Mouse (Mus musculus): ENCODE data around the gene Dock8. TPM values are rescaled to one million over a fixed set of nuclear protein-coding genes. Genes with fewer than 3 reads are reported as not detected.

Dock8 gene
- total RNA-seq (2015; ENCODE audit: low replicate concordance), result 31.9 and 33.2 TPM in 2 replicates
- 14.4 and 22.0 TPM in 2 replicates for total RNA-seq (2017; ENCODE audit: low replicate concordance)

DNA sequence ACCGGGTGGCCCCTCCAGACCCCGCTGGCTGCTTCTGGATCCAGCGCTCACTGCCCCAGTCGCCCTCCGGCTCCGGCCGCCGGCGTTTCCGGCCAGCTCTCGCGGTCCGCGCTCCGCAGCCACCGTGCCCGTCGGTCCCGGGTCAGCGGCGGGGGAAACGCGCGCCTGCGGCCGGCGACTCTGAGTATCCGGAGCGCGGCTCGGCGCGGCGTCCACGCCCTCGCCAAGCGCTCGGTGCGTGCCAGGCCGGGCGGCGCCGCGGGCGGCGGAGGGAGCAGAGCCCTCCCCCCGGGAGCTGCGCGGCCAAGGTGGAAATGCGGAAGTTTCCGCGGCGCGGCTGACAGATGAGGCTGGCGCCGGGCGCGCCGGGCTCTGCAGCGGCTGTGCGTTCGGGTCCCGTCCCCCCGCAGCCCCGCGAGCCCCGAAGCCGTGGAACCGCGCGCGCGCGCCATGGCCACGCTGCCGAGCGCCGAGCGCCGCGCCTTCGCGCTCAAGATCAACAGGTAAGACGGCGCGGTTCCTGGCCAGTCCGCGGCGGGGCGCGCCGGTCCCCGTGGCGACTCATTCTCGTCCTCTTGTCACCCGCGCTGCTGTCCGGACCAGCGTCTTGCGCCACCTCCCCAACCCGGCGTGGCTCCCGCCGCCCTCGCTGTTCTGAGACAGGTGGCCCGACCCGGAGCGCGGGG lies at the start of gene Dock8:
Gene Dock8, plus strand, starts transcription at position 334 of the 686 bp plus-strand sequence.
- peak; percentile 74 for ATAC-seq (replicated peaks; ENCODE audit: low FRiP score, poor library complexity, severe bottlenecking)

DNA sequence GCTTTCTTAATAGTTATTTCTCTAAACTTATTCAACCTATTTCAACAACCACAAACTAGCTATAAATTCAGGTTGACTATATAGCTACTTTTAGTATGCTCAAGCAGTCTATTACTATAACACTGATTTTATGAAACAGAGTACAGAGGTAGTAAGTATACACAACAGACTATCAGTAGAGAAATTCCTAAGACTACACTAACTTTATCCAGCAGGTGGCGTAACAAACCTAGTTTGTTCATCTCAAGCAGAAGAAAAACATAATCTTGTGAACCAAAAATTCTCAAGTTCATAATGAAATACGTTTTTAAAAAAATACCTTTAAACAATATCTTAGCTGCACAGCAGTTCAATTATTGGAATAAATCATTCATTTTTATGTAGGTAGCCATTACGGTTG lies 40.8 kb upstream of the Dock8 start:
- ATAC-seq (replicated peaks; ENCODE audit: low FRiP score, poor library complexity, severe bottlenecking), result no peak

DNA sequence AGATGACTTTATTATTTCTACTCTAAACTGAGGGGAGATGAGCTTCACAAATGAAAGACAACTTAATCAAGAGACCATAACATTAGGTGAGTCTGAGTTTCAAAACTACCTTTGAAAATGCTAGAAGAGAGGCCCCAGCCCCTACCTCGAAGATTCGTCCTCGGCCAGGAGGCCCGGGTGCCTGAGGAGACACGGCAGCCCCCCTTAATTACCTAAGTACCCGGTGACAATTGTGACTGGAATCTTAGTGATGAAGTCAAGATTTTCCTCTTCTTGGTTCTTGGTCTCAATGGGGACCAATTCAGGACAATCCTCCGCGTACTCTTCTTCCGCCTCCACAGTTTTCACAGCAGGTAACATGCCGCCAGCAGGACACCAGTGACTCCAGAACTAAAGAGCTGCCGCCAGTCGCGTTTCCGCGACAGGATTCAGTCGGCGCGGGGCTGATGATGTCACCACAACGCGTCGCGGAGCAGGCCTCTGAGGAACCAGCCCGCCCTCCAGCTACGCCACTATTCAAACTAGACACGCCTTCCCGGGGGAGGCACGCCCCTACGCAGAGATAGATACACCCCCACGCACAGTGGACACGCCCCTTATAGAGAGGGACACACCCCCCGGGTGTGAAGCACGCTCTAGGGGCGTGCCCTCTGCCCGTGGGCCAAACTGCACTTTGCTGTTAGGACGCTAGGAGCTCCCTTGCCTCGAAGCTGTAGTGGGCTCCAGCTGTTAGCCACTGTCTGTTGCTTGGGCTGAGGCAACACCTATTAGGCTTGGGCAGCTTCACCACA lies 38.0 kb upstream of the Dock8 start, which contains the start of gene Cbwd1:
Gene Cbwd1, minus strand, starts transcription at position 439 of the 791 bp plus-strand sequence.
- ATAC-seq (replicated peaks; ENCODE audit: low FRiP score, poor library complexity, severe bottlenecking), result peak; percentile 98

DNA sequence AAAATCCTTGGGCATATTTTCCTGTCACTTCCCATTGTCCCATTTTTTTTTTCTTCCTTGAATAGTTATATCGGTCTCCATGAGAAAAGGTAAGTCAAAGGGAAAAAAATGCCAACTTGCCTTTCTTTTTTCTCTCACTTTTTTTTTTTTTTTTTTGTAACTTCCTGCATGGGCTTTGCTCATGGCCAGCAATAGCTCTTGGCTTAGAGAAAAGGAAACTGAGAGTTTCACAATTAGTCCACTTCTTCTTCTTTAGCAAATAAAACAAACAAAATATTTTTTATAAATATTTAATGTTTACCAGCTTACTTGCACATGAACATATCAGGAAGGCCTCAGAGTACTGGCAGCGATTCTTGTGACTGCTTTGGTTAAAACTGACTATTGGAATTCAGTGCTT lies 33.1 kb upstream of the Dock8 start:
- ATAC-seq (replicated peaks; ENCODE audit: low FRiP score, poor library complexity, severe bottlenecking), result no peak

DNA sequence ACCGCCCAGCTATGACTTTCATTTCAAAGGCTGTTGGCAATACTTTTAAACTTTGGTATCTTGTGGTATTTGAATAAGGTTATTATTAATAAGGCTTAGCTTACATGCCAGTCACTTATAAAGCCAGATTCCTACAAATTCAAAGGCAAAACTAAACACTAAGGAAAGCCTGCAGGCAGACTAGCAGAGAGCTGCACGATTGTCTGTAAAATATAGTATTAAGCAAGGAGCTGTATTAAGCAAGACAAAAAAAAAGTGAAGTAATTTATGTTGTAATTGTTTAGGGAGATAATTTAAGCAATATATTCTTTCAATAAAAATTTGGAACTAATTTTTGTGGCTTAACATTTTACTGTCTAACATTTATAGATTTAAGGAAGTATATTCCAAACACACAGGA lies 32.4 kb upstream of the Dock8 start:
- no peak for ATAC-seq (replicated peaks; ENCODE audit: low FRiP score, poor library complexity, severe bottlenecking)

DNA sequence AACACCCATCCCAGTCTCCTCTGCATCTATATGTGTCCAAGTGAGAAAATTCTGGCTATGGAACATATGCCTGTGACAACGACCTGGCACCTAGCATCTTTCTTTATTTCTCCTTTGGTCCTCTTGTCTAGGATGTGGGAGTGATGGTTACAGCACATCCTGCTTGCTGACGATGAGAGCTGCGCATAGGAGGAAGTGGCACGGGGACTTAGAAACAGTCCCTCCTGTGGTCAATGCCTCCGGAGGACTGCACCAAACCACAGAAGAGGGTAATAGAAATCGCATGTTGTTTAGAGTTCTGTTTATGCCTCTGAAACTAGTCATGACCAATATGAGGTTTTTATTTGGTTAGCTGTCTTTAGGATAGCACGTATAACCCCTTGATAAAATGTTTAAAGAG lies 28.0 kb upstream of the Dock8 start:
- ATAC-seq (replicated peaks; ENCODE audit: low FRiP score, poor library complexity, severe bottlenecking), result no peak

DNA sequence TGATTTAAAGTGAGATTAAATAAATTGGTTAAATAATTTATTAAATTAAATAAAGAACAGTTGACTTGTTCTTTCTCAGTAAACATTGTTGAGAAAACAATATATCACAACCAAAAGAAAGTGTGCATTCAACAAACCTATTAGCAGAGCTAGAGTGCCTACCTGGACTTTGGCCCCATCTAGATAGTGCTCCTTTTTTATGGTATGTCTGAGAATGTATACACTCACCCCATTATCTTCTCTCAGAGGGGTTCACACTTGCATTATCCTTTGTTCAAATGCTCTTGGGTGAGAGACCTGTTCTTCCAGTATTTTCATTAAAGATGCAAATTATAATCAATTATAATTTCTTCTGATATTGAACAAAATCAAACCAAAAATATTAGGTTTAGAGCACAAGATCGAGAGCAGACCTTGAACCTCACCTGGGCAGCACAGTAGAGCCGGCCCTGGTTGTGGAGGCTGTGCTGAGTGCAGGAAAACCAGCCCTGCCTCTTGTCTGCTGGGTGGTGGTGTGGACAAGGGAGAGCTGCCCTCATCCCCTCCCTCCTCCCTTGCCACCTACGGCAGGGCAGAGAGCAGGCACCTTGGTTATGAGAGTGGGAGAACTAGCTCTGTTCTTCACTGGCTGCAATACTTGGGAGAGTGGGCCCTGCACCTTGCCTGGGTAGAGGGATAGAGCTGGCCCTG lies 26.5 kb upstream of the Dock8 start:
- no peak for ATAC-seq (replicated peaks; ENCODE audit: low FRiP score, poor library complexity, severe bottlenecking)

DNA sequence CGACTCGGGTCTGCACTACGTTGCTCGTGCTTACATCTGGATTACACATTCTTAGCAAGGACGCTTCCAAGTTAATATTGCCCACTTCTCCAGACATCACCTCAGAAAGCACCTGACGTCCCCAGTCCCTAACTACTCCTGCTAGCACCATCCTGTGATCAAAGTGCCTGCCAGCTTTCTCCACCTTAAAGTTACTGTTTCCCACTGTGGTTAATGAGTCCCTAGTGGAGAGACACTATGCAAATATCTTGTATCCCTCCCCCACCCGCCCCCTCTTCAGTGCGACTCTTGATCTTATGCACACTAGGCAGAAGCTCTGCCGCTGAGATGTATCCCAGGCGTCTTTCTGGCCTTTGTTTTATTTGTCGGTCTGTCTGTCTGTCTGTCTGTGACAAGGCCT lies 21.3 kb upstream of the Dock8 start:
- ATAC-seq (replicated peaks; ENCODE audit: low FRiP score, poor library complexity, severe bottlenecking), result no peak

DNA sequence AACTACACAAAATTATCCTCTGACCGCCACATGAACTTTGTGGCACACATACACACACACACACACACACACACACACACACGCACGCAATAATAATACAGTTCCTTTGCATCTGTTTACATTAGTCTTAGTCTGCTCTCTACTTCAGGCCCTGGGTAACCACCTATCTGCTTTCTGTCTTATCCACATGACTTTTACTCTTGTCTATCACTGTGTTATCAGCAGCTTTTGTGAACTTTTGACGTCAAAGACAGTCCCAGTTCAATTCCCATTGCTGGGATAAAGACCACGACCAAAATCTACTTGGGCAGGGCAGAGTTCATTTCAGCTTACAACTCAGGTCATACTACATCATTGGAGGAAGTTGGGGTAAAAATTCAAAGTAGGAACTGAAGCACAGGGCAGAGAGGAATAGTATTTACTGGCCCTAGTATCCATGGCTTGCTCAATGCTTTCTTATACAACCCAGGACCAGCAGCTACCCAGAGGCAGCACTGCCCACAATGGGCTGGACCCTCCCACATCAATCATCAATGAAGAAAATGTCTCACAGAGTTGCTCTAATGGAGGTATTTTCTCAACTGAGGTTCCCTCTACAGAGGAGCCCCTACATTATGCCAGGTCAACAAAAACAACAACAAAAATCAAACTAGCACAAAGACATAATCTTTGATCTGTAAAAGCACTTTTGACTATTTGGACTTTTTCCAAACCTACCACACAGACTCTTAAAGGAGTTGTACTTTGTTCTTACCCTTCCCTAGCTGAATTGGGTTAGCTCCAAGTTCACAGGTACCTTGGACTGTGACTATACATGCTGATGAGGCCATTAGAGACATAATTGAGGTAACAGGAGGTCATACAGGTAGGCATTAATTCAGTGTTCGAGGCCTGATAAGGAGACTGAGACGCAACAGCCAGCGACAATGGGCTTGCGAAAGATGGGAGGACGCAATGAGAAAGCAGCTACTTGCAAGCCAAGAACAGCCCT lies 20.2 kb upstream of the Dock8 start:
- no peak for ATAC-seq (replicated peaks; ENCODE audit: low FRiP score, poor library complexity, severe bottlenecking)

DNA sequence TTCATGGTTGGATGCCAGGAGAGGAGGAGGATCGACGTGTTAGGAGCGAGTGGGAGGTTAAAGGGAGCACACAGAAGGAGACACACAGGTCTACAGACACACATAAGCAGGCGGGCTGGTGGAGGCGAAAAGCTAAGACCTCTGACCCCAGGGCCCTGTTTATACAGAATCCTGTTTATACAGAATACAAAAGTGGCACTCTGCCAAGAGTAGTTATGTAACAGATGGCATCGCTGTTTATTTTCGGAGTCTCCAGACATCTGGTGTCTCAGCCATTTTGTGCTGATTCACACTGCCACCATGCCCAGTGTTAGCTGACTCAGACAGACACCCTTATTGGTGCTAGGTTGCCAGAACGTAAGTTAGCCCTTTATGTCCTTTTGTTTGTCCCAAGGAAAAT lies 18.0 kb upstream of the Dock8 start:
- 0 out of 2 replicates have a peak, but pooled peaks have one; percentile 49 for ATAC-seq (replicated peaks; ENCODE audit: low FRiP score, poor library complexity, severe bottlenecking)

DNA sequence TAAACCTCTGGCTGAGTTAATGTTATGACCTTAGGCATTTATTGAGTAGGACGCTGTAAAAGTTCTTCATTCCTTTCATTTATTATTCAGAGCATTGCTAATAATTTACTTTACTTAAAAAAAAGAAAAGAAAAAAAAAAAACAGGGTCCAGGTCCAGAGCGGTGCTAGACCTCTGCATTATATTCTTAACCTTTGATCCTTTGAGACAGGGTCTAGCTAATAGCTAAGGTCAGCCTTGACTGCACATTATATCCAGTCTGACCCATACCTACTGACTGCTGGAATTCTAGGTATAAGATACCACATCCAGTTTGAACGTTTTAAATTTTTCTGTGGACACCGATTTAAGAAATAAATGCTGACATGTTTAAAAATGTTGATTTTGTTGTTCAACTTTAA lies 16.3 kb upstream of the Dock8 start:
- no peak for ATAC-seq (replicated peaks; ENCODE audit: low FRiP score, poor library complexity, severe bottlenecking)

DNA sequence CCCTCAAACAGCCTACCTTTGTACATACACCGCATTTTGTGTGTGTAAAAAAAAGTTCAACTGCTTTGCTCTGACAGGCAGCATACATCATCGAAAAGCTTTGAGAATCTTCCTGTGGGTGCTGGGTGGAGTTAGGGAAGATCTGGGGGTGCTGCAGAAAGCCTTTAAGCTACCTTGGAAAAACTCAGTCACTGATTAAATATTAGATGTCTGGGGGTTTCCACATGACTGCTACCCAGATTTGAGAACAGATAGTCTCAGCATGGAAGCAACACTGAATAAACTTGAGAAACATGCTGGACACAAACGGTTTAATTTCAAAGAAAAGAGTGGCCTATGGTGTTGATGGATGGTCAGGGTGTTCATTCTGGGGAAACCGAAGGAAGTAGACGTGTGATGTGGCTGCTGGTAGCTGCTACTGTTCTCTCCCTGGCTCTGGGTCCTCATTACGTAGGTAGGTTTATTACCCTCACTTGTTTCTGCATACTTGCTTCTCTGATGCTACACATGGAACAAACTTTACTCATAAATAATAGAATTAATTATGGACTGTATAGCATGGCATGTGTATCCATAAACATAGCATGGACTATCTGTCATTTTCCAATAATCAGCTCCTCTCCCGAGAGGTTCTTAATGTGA lies 15.4 kb upstream of the Dock8 start:
- no peak for ATAC-seq (replicated peaks; ENCODE audit: low FRiP score, poor library complexity, severe bottlenecking)

DNA sequence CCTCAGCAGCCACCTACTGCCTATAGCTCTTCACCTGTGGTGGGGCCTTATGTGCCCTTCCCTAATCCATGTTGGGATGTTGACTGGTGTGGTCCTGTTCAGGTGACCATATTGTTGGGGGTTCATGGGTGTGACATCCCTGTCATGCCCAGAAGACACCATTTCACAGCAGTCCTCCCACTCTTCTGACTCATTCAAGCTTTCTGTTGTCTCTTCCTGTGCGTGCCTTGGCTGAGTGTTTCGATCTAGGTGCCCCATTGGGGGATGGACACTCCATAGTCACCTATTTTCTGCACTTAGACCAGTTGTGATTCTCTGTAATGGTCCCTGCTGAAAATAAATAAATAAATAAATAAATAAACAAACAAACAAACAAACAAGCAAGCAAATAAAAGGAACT lies 14.3 kb upstream of the Dock8 start:
- no peak for ATAC-seq (replicated peaks; ENCODE audit: low FRiP score, poor library complexity, severe bottlenecking)

DNA sequence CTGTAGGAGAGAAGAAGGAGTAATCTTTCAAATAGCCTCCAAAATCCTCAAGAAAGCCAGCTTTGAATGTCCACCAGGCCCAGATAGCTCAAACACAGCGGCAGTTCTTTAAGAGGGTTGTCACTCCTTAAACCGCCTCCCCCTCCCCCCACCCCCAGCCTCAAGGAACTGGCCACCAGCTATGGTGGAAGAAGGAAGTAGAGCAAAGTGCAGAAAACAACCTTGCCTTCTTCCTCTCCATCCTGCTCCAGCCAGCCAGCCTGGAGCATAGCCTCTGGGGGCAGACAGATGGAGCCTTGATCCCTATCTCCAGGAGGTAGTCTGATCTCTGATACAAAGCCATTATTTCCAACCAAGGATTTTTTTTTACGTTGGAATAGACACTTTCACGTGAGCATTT lies 12.0 kb upstream of the Dock8 start:
- ATAC-seq (replicated peaks; ENCODE audit: low FRiP score, poor library complexity, severe bottlenecking), result no peak

DNA sequence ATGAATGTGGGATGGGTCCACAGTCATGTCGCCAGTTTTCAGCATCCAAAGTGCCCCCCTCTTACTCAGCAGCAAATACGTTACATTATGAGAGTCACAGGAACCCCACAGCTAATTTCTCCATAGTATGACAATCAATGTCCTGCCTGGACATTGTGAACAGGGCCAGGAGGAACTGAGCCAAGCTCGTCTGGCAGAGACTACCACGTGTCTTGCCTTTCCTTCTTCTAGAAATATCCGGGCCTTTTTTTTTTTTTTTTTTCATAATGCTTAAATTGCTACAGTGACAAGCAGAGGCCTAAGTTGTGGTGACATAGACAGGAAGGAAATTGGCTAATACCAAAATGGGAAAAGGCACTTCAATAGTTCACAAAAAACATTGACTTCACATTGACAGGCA lies 10.5 kb upstream of the Dock8 start:
- ATAC-seq (replicated peaks; ENCODE audit: low FRiP score, poor library complexity, severe bottlenecking), result no peak

DNA sequence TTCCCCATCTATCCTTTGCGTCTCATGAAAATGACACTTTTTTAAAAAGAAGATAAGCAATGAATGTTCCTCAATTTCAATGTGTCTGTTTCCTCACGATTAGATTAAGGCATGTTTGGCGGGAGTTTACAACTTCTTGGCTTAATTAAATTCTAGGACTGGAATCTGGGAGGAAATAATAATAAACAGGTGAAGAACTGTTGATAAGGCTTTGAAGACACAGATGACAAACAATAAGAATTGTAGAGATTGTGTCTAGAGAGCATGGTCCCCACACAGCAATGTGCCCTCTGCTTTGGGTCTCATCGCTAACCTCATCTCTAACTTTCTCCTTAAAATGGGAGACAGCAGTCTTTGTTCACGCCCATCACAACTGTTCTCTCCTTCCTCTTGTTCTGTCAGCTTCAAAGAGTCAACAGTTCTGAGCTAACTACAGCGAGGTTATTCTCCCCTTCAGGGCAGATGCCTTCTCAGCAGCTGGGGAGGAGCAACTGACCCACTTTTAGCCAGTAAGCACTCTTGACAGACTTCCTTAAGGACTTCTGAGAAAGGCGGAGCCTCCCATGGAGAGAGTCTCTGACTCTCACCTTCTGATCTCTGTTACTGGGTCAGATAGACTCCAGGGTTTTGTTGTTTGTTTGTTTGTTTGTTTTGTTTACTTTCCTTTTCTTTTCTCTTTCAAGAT lies 9.1 kb upstream of the Dock8 start:
- ATAC-seq (replicated peaks; ENCODE audit: low FRiP score, poor library complexity, severe bottlenecking), result peak; percentile 51; the same call in 1 of the 2 replicates

DNA sequence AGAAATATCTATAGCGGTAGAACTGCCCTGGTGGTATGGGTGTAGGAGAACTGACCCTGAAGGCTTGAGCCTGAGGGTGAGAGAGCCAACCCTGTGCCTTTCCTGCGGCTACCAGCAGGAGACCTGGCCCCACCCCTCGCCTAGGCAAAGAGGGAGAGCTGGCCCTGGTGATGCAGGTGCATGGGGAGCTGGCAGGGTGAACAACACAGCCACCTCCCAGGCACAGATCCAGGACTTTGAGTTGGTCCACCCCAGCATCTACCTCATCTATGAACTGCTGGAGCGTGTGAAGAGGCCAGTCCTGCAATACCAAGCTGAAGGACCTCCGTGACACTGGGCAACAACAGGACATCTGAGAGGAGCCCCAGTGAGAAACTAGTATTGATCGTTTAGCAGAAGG lies 5.8 kb upstream of the Dock8 start:
- ATAC-seq (replicated peaks; ENCODE audit: low FRiP score, poor library complexity, severe bottlenecking), result no peak

DNA sequence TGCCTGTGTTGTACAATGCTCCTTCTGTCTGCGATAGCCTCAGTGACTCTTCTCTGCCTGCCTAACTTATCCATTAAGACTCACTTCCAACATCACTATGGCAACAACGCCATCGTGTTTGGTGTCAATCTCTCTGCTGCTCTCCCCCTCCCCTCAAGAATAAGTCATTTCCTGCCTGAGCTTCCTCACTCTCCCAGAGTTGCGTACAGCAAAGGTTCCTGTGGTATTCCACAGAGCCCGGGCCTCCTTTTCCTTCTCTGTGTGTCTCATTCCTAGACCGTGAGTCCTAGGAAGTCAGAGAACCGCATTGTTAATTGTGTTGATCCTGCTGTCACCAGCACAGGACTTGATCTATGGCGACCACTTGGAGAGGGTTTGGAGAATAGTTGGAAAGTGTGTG lies 4.4 kb upstream of the Dock8 start:
- ATAC-seq (replicated peaks; ENCODE audit: low FRiP score, poor library complexity, severe bottlenecking), result no peak
